Mouse (Mus musculus) G1E (cell line): ENCODE measurements around the gene Myo16.

Experiments
- CTCF ChIP-seq: IDR thresholded peaks from 2 replicates; pipeline ENCODE4 v1.5.1; 2012; ENCODE audit warnings: low read depth, low read length, inconsistent platforms, mixed read lengths
- TAL1 ChIP-seq: conservative IDR thresholded peaks from 2 replicates; pipeline ENCODE4 v1.6.1; 2012; ENCODE audit warnings: low read depth, low read length, inconsistent platforms, mixed read lengths

- TF ChIP-seq CTCF (no peak), TAL1 (no peak)
Observed at GRCm38 (mm10) chr8:10175976-10176375, 22.3 kb downstream of the Myo16 start.
